Mouse (Mus musculus): Measurements from ENCODE around the gene Il2rg.

GRCm38 (mm10) chrX:101313625-101314359 is 45.7 kb upstream of the Il2rg start:
- no peak for TF ChIP-seq CTCF (IDR thresholded peaks at IDR 0.05; ENCODE audit: low read depth)
- no peak for TF ChIP-seq EP300 (IDR thresholded peaks at IDR 0.05; ENCODE audit: low read depth)
